Mouse (Mus musculus): ENCODE measurements at regions not wholly inside any gene's neighbourhood (a gene's known extent, or its start where the extent isn't known, plus 50 kb on each side); places are given as distances from the start of the nearest gene placed in this dataset.

DNA sequence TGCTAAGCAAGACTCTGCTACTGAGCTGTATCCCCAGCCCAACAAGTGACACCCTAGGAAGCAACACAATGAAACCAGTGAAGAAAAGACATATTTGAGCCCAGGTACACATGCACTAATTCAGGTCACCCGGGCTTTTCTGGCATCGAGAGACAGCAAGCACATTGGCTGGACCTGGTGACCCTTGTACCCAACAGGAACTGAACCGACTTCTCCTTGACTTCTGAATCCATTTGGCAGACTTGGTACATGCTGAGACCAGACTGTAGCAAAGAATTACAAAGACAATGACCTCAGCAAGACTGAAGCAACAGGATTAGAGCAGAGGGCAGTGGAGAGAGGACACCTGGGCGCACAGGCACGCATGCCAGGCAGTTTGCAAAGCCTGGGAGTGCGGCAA, 79.1 kb downstream of the Sema4f start:
- DNase-seq (ENCODE audit: low spot score): no peak

DNA sequence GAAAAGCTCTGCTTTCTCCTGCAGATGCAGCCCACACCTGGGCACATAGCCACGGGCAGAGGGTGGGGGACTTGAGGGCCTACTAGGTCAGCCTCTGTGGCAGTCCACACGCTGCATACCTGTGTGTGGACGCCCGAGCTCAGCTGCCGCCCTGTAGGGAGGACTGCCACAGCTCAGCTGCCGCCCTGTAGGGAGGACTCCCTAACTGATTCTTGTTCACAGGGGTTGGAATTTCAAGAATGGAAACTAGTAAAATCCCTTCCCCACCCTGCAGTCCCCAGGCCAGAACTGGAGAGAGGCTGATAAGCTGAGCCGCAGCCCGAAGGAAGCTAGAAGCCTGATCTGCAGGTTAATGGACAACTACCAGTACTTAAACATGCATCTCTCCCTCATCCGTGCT, 82.0 kb upstream of the Hk2 start:
- no peak for DNase-seq (ENCODE audit: low spot score)

- no peak for DNase-seq (ENCODE audit: low spot score)
These were observed 81.1 kb upstream of the Hk2 start for GRCm38 (mm10) chr6:82855401-82855800.

- no peak for DNase-seq (ENCODE audit: low spot score)
These were observed 80.5 kb upstream of the Hk2 start for GRCm38 (mm10) chr6:82854780-82855179.

- peak; percentile 89 for DNase-seq (ENCODE audit: low spot score)
These were observed 80.1 kb upstream of the Hk2 start for GRCm38 (mm10) chr6:82854338-82854737.

DNA sequence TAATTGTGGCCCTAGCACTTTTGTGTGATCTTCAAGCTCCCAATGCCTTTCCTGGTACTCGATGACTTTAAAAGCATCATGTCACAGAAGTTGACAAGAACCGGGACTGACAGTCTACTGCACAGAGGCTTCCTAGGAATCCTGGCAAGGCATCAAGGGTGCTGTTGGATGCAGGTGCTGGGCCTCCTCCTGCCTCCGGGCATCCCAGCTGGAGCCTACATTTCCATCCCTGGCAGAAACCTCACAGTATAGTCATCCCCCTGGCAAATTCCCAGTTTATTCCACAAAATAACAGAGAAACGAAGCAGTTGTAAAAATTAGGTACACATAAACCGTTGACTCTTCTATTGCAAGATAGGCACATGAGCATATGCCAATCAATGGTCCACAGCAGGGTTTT, 78.8 kb upstream of the Hk2 start:
- DNase-seq (ENCODE audit: low spot score): no peak

DNA sequence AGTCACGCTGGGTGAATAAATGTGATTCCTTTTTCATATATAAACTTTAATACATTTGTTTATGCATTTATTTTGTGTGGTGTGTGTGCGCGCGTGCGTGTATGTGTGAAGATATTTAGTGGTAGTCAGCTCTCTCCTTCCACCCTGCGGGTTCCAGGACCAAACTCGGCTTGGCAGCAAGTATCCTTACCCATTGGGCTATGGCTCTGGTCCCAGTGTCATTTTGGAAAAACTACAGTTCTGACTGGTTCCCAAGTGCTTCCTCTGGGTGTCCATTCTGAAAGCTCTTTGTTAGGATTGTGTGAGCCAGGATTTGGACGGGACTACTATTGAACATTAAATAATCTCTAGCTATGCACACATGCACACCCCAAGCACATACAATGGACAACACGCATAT, 76.3 kb upstream of the Hk2 start:
- no peak for DNase-seq (ENCODE audit: low spot score)

DNA sequence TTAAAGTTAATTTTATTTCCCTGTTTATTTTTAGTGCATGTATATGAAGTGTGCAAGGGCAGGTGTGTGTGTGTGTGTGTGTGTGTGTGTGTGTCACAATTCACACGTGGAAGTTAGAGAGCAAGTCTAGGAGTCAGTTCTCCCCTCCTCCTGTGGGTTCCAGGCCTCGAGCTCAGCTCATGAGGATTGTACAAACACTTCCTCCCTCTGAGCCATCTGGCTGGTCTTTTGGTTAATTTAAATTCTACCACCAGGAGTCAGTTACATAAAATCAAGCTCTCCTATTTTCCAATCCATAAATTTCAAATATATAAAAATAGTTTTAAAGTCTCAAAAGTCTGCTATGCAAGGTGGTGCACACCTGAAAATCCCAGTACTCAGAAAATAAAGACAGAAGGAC, 73.3 kb upstream of the Hk2 start:
- DNase-seq (ENCODE audit: low spot score): no peak

- no peak for DNase-seq (ENCODE audit: low spot score)
These were observed 72.4 kb upstream of the Hk2 start for GRCm38 (mm10) chr6:82846587-82847150.

DNA sequence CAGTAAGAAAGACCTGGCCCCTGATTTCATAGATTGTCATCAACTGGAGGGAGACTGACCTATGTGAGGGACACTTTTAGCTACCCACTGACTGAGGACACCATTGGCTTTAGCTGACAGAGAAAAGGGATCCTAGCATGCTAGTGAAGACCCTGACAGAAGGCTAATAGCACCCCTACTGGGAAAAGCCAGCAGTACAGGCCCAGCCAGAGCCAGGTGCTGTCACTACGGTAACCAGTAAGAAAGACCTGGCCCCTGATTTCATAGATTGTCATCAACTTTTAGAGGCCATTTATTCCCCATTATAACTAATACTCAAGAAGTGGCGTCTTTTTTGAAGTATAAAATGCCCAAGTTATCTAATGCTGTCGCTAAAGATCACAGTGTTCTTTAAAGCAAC, 70.2 kb upstream of the Hk2 start:
- no peak for DNase-seq (ENCODE audit: low spot score)

- DNase-seq (ENCODE audit: low spot score): no peak
These were observed 69.6 kb upstream of the Hk2 start for GRCm38 (mm10) chr6:82843881-82844280.

- no peak for DNase-seq (ENCODE audit: low spot score)
These were observed 63.0 kb upstream of the Hk2 start for GRCm38 (mm10) chr6:82837246-82837645.

DNA sequence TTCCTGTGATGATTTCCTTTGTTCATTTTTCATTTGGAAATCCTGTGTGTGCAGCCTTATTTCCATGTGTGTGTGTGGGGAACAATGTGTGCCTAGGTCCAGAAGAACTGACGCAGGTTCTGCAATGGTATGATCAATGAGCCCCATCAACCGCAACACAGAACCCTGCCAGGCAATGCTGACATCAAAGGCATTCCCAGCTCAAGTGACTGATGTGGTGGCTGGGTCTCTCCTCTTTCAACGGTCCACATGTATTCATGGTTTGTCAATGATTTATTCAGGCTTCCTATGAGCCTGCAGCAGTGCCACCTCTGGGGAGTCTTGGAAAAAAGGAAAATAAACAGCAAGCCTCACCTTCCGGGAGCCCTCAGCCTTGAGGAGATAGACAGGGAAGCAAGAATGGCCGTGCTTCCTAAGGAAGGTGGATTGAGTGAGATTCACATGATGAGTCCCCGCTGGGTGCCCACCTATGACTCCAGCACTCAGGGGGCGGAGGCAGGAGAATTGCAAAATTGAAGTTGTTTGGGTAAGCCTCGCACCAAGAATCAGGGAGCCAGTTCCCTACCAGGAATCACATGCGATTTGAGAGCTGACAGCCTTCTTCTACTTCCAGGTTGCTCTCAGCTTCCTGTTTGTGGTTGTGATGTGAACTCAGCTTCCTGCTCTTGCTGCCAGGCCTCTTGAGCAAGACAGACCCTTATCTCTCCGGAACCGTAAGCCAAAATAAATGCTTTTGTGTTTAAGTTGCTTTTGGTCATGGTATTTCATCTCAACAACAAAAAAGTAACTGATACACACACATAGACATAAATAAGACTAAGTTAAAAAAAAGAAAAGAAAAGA, 61.2 kb upstream of the Hk2 start:
- no peak for DNase-seq (ENCODE audit: low spot score)

GRCm38 (mm10) chr6:82833867-82834266, 59.6 kb upstream of the Hk2 start:
- DNase-seq (ENCODE audit: low spot score): no peak

- DNase-seq (ENCODE audit: low spot score): no peak
These were observed 57.0 kb upstream of the Hk2 start for GRCm38 (mm10) chr6:82831211-82831610.

GRCm38 (mm10) chr6:82824684-82825083, 50.4 kb upstream of the Hk2 start:
- no peak for DNase-seq (ENCODE audit: low spot score)

DNA sequence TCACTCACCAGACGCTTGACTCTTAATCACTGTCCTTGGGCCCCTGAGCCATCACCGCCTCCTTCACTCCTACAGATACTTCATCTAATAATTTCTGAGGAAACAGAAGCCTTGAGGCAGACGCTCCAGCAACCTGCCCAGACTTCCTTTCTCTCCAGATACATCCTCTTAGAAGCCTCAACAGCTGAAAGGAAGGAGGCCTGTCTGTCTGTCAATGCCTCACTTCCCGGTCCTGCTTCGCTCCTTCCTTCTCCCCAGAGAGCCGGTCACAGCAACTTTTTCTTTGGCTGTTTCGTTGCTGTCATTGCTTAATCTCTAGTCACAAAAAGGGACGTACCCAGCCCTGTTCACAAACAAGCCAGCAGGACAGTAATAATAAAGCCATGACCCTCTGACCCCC, 50.0 kb upstream of the Hk2 start:
- no peak for DNase-seq (ENCODE audit: low spot score)

Data from gastrocnemius, adult 18-20 months (tissue).